Mouse (Mus musculus): ENCODE results near the gene Rara.

- no peak for TF ChIP-seq CTCF (IDR thresholded peaks at IDR 0.05; ENCODE audit: extremely low read depth, insufficient read depth, insufficient read length, insufficient replicate concordance)
- no peak for TF ChIP-seq POLR2A (IDR thresholded peaks at IDR 0.05; ENCODE audit: low read depth, low read length)
Observed at GRCm38 (mm10) chr11:99019844-99020243, 92.2 kb downstream of the Rara start.

All from spleen, adult 2 months (tissue).